Mouse (Mus musculus) kidney, postnatal 25 days (tissue): ENCODE measurements around the gene Mybpc2.

Source experiments
- DNase-seq, 2 experiments: peaks; one replicate each; pipeline ENCODE4 v3.0.0; 2021; ENCODE audit warnings: mixed read lengths in 2 of 2

The Mybpc2 gene

DNA sequence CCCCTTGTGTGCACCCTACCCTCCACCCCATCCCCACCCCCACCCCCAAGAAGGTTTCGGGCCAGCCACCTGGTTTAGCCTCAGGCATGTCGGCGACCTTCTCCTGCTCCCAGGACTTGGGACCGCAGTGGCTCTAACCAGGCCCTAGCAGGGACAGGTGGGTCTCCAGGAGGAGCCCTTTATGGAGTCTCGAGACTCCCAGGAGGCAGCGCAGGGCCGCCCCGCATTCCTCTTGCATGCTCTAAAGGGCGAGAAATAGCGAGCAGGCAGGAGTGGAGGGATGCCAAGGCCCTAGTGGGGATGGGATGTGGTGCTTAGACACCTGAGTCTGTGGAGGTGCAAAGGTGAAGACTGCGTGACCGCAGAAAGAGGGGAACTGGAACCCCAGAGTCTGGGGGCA, at the start of gene Mybpc2:
TSS of gene Mybpc2 (minus strand) at position 155 of the 400 bp plus-strand sequence.
- peak; percentile 48 to 64 for DNase-seq

DNA sequence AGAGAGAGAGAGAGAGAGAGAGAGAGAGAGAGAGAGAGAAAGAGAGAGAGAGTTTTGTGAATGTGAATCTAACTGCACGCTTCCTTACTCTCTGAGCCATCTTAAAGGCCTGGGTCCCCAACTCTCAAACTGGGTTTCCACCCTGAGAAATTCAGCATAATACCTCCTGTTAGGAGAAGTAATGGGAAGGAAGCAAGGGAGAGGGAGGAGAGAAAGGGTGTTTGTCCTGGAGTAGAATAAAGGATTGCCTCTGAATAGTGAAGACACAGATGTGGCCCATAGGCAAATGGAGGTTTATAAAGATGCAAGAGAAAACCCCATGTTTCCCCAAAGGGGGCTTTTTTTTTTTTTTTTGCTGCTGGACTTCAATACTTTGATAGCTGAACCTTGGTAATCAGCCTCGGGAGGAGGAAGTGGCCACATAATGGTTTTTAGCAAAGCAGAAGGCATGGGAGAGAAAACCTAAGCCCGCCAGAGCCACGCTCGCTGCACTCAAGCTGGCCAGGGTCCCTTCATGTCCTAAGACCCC, 48.6 kb upstream of the Mybpc2 start:
- no peak for DNase-seq

DNA sequence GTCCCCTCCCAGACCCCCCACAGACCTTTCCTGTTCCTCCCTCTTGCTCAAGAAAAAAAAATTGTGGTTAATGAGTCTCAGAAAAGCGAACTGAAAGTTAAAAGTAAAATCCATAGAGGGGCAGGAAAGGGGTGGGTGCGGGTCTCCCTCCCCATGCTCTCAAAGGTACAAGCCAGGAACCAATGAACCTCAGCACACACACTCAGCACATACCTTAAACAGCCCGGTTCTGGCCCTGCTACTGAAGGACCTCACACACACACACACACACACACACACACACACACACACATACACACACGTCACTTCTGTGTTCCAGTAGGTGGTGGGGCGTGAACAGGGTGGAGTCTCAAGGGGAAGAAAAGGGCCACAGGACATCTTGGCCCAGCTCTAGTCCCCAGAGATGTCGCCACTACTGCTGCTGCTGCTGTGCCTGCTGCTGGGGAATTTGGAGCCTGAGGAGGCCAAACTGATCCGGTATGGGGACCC, 47.8 kb upstream of the Mybpc2 start, which contains the start of gene Napsa:
TSS of gene Napsa (plus strand) at position 168 of the 489 bp plus-strand sequence.
- peak; percentile 69 to 85 for DNase-seq

DNA sequence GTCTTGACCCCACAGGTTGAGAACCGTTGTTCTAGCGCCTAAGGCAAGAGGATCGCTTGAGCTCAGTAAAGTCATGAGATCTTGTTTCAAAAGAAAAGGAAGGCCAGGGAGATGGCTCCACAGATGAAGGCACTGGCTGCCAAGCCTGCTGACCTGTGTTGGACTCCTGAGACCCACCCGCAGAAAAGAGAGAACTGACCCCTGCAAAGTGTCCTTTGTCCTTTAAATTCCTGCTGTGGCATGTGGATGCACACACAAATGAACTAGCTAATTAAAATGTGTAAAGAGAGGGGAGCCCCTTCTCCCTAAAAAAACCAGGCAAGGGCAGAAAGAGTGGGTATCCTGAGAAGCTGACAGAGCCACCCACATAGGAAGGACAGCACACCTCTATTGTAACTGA, 47.4 kb upstream of the Mybpc2 start:
- peak; percentile 48 to 78 for DNase-seq

DNA sequence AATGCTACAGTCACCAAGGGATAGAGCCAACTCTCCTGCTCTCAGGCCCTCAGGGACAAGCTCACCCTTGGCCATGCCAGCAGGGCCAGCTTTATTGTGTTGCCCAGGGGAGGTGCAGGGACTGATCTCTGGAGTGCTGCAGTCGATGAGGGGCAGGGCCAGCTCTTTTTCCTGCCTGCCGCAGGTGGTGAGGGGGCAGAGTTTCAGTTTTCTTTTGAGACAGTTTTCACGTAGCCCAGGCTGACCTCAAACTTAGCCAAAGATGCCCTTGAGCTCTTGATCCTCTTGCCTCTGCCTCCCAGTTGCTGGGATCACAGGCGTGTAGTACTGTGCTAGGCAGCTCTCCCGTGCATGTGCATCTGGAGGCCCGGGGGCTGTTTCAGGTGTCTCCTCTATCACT, 46.5 kb upstream of the Mybpc2 start:
- peak in 1 of 2 experiments; percentile 41 for DNase-seq

DNA sequence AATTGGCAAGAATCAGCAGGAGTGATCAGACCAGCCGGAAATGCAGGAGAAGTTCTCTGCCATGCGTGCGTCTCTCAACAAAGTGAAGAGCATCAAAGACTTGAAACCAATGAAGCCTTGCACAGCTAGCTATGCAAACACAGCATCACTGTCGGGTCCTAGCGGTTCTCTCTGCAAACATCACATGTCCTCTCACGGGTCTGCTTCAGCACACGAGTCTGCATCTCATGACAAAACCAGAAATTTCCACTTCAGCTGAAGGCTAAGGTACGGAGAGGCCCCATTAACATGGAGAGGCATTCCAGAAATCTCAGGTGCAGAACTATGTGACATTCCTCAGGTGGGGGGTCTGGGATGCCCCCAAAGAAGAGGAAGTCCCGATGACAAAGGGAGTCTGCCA, 44.3 kb upstream of the Mybpc2 start:
- no peak for DNase-seq

DNA sequence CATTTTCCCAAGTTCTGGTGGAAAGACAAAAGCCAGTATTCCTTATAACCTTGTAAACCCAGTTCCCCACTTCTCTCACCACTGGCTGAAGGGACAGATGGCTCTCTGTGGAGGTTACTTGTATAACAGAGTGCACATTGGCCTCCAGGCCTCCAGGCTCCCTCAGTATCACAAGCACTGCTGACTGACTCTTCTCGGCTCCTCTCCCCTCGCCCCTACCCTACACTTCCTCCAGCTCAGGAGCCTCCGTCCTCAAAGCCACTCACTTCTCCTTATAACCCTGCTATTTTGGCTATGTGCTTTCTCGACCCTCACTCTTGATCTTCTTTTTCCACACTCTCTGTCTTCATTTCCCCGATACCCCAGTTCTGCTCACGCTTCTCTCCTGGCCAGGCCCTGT, 41.0 kb upstream of the Mybpc2 start:
- DNase-seq, result no peak

DNA sequence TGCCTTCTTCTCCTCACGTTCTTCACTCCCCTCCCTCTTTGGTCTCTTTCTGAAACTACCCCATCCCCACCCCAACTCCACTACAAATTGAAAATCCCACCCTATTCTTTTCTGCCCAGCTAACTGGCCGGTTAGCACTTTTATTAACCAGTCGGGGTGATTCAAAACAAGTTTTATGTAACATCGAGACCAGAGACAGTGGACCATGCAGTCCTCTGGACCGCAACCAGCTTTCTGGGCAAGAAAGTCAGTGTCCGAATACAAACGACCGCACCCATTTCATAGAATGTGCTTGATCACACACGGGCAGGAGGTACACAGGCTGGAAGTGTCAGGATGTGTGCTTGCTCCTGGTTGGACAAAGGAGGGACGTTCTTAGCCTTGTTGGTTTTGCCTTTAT, 40.0 kb upstream of the Mybpc2 start:
- peak; percentile 55 to 79 for DNase-seq

DNA sequence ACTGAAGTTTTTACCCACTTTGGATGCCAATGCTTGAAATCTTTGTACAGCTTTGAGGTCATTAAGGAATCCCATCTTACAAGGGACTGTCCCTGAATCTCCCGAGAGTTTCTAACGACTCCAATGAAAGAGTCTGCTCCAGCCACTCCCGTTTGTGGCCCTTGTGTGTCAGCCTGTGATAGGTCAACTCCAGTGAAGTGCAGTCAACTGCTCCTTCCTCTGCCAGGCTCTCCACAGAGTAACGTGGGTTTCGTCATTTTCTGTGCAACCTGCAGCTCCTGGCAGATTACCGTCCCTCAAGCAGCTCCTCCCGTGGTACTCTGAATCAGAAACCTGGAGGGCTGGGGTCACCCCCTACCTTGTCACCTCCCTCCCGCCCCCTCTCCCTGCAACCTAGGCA, 38.8 kb upstream of the Mybpc2 start:
- DNase-seq, result no peak

DNA sequence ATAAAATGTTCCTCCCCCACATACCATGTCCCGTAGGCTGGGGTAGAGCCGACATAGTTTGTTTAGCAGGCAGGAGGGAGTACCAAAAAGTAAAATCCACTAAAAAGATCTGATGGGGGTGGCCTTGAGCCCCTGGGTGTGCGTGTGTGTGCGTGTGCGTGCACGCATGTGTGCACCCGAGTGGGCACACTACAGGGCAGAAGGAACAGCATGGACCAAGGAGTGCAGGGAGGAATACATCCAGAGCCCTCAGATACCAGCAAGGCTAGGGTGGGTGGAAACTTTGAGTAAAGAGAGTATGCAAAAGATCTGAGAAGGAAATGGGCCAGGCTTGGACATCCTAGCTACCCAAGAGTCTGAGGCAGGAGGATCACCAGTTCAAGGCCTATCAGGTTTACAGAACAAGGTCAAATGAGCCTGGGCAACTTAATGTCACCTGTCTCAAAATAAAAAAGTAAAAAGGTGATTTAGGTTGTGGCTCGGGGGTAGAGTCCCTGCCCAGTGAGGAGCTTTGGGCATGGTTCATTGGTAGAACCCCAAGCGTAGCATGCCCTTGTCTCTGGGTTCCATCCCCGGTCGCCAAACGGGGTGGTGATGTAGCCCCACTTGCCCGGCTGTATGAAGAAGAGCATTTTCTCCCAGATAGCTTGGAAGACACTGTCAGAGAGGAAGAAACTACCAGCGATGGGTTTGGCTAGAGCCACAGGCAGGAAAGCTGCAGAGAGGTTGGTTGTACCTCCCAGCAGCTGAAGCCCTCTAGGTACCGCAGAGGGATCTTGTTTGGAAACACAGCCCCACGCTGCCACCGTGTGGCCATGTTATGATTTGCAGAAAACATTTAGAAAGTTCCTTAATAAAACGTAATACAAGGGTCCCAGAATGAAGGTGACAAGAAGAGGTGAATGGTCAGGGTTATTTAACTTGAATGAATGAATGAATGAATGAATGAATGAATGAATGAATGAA, 36.3 kb upstream of the Mybpc2 start:
- DNase-seq, result peak; percentile 81 to 92

DNA sequence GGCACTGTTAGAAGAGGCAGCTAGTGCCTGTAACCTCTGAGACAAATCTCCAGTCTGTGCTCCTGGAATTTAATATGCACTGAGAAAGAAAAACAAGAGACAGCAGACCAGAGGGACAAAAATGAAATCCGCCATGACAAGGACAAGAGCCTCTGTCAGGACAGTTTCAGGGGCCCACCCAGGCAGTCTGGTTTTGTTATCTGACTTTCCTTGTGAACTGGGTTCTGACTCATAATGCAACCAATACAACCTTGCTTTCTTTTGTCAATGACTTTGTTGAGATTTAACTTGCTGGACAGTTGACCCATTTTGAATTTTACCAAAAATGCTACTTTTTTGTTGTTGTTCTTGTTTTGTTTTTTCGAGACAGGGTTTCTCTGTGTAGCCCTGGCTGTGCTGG, 33.2 kb upstream of the Mybpc2 start:
- DNase-seq, result peak in 1 of 2 experiments; percentile 12

DNA sequence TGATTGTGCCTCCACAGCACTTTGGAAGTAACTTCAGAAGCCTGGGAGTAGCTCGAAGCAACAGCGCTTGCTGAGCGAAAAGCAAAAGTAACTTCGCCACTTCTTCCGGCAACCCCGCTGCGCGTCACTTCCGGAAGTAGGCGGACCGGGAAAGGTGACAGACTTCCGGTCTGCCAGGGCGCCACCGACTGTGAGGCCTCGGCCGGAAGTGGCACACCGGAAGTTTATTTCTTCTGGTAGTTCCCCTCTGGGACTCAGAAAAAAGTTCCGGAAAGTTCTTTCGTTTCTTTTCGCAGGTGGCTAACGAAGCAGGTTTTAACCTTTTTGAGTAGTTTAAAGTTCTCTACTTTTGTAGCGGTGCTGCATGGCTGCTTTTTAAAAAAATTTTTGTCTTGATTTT, 29.4 kb upstream of the Mybpc2 start, which contains the start of gene Nr1h2:
TSS of gene Nr1h2 (minus strand) at position 126 of the 400 bp plus-strand sequence.
- DNase-seq, result peak; percentile 97 to 98

DNA sequence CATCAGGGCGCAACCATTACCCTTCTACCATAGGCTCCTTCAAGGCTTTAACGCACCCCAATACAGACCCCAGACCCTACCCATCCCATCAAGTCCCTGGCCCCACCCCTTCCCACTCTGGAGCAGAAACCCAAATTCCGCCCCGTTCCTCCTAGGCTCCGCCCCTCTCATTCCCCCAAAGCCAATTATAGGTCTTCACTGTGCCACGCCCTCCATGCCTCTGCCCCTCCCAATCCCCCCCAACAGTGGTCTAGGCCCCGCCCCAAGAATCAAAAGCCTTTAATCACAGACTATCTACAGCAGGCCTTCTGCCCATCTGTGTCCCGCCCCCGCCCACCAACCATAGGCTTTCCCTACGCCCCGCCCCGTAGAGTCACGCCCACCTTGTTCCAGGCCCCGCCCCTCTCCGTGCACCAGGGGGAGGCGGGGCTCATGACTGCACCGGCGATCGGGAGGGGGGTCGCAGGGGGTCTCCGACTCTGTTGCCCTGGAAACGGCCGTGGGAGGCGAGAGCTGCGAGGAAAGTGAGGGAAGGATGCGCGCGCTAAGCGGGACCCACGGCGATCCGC, 28.8 kb upstream of the Mybpc2 start:
- peak; percentile 88 to 89 for DNase-seq

DNA sequence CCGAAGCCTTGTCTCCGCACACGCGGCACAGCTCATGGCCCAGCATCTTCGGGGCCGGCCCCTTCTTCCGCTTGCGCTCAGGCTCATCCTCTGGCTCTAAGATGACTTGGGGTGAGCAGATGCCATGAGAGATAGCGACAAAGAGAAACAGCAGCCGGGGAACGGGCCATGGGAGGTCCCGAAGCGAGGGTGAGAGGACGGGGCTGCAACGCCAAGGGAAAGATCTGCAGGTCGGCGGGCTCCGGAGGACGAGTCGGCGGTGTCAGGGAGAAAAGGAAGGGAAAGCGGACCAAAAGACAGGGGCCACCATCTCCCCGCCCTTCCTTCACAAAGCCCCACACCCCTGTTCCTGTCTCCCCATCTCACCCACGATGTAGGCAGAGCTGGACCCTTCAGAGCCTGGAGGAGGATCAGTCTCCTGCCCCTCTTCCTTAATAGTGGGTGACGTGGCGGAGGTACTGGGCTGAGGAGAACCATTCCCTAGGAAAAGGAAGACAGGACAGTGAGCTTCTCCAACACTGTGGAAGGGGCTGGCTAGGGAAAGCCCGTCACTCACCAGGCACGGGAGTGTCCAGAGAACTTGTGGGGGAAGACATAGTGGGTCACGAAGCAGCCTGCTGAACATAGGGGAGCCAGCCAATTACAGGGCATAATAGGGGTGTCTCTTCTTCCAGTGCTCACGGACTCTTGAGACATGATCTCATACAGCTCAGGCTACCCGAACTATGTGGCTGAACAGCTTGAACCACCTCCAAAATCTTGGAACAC, 27.9 kb upstream of the Mybpc2 start:
- no peak for DNase-seq

DNA sequence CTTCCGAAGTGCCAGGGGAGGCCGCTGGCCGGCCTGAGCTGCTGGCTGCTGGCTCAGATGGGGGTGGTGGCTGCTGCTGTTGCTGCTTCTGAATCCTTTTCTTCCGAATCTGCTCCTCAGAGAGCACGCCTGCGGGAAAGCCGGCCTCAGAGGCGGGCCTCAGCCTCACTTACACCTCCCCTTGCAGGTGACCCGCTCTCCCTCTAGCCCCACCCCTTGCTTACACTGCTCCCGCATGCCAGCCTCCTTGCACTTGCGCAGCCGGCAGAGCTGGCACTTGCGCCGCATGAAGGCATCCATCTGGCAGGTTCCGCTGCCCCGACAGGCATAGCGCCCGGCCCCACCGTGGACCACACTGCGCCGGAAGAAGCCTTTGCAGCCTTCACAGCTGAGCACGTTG, 27.3 kb upstream of the Mybpc2 start:
- peak in 1 of 2 experiments; percentile 36 for DNase-seq

DNA sequence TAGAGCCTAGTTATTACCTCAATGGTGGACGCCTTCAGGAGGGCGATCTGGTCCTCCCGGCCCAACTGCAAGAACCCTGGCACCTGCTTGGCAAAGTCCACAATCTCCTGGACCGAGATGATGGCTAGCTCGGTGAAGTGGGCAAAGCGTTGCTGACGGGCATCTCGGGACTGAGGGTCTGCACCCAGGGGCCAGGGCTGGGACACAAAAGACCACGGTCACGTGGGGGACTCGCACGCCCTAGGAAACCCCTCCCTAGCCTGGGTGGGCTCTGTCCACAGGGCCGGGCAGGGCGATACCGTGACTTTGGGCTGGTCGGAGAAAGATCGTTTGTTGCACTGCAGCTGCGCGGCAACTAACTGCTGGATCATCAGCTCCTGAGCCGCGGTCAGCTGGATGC, 26.8 kb upstream of the Mybpc2 start:
- no peak for DNase-seq

DNA sequence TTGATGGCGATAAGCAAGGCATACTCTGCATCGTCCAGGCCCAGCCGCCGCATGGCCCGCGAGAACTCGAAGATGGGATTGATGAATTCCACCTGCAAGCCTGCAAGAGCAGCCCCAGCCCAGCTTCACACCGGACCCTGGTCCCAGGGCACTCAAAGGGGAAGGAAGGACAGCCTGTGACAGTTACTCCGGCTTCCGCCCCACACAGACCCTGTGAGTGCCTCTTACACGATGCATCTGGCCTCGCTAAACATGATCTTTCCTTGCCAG, 25.9 kb upstream of the Mybpc2 start:
- no peak for DNase-seq

DNA sequence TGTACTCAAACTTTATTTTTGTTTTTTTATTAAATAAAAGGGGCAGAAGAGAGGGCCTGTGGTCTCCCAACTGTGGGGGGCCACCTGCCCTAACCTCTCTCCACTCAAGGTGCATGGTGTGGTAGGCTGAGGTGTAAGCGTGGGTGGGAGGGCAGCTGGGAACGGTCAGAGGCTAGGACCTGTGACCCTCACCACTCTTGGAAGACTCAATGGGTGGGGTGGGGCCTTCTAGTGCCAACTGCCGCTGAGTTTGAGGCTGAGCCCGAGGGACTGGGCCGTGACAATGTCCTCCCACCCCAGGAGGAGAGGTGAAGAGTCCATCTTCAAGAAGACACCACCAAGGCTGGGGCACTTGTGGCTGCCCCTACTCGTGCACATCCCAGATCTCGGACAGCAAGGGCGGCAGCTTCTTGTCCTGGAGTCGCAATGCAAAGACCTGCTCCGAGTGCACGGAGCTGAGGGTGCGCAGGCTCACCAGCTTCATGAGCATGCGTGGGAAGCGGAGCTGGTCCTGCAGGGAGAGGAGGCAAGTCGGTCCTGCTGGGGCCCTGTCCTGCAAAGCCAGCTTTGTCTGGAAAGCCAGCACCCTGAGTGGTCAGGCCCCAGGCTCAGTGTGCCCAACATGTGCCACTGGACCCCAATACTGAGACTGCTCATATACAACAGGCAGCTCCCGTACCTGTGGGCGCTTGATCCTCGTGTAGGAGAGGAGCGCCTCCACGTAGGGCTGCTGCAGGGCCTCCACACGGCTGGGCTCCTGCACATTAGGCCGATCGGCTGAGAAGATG, 25.4 kb upstream of the Mybpc2 start:
- no peak for DNase-seq

DNA sequence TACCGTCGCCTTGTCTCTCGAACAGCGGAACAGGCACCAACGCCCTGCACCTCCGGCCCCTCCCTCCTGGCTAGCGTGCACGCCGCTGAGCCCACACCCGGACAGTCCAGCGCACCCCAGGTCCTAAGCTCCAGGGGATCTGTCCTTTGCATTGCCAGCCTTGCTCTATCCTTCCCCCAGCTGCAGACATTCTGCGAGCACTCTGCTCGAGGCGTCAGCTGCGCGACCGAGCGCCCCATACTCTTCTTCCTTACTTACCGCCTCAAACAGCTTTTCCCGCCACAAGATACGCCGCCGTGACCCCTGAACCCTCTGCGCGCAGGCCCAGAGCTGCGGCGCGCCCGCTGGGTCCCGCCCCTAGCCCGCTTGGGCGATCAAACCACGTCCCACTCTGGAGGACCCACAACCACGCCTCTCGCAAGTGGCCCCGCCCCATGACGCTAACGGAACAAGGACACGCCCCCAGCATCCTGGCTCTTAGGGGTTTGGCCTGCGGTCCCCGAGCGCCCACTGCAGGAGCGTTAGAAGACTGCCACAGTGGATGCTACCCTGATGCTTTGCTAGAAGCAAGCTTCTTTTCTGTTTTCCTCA, 24.1 kb upstream of the Mybpc2 start, which contains the start of gene Pold1:
TSS of gene Pold1 (minus strand) at position 353 of the 591 bp plus-strand sequence.
- peak; percentile 100 for DNase-seq

DNA sequence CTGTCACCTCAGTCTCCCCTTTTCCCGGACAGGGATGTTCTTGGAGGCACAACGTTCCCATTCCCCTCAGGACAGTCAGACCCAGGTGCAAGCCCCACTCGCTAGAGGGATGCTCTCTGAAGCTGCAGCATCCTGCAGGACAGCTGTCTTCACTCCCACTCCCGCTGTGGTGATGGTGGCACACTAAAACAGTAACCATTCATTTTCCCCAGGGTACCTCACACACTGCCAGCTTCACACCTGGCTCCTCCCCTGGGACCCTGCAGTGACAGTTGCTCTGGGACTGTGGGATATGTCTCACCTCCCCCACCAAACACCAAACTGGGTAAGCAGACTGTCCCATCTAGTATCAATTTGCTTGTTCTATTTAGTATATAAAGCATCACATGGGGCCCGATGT, 23.3 kb upstream of the Mybpc2 start:
- peak in 1 of 2 experiments; percentile 35 for DNase-seq

DNA sequence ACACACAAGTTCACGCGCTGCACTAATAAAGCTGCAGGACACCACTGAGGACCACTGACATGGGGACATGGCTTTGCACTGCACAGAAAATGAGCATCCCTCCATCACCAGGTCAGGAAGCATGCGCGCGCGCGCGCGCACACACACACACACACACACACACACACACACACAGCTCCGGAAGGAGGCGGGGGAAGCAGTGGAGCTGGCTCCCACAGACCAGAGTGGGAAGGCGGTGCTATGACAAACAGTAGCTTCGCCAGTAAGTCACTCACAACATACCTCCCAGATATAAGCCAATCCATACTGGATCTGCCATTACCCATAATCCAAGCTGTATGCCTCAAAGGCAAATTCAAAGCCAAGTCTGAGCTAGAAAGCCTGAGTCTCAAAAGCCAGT, 22.6 kb upstream of the Mybpc2 start:
- no peak for DNase-seq

DNA sequence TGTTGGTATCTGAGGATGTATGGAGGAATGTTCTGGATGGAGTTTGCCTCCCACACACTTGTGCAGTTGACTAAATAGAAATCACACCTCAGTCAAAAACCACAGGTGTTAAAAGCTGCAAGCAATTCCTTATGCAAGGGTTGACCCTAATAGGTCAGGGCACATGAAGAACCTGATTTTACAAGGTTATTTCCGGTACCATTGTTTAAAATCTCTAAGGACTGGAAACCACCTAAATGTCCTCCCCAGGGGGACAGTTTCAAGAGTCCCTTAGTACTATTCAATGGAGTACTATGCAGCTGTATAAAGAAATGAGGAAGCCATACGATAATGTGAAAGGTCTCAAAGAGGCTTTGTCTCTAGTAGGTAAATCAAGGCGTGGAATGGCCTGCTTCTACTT, 21.8 kb upstream of the Mybpc2 start:
- no peak for DNase-seq
